Mouse (Mus musculus) heart, embryonic 10.5 days (tissue): ENCODE data around the gene Ptdss2. TPM values are rescaled to one million over a fixed set of nuclear protein-coding genes. Genes with fewer than 3 reads are reported as not detected.

Experiments used
- polyA plus RNA-seq: library from polyadenylated mRNA; unstranded; fragments of >200 nt; fragmentation: Nextera tagmentation; extraction: Ambion mirVana; gene quantifications from 2 replicates; pipeline ENCODE4 v1.2.1, GENCODE M21; 2016

The Ptdss2 gene
- polyA plus RNA-seq, 1 experiment from 2014 or later, result 91.1 TPM

Other genes with a start within 250 kb of the Ptdss2 start
- gene Psmd13, start 240.4 kb upstream of the Ptdss2 start, polyA plus RNA-seq, result 249 and 270 TPM in 2 replicates
- 31.5 and 40.1 TPM in 2 replicates for gene Sirt3, start 240.1 kb upstream of the Ptdss2 start, polyA plus RNA-seq
- gene Cox8b, start 221.9 kb upstream of the Ptdss2 start, polyA plus RNA-seq, result 13.6 and 46.8 TPM in 2 replicates
- 0.14 TPM in 1 of 2 replicates, not detected in the other for gene Nlrp6, start 201.5 kb upstream of the Ptdss2 start, polyA plus RNA-seq
- 13.7 and 16.1 TPM in 2 replicates for gene Pgghg, start 181.0 kb upstream of the Ptdss2 start, polyA plus RNA-seq
- gene Ifitm5, start 172.1 kb upstream of the Ptdss2 start, polyA plus RNA-seq, result 1.8 and 2.3 TPM in 2 replicates
- not detected in 2 replicates for gene Gm45717, start 166.4 kb upstream of the Ptdss2 start, polyA plus RNA-seq
- gene Ifitm2, start 166.4 kb upstream of the Ptdss2 start, polyA plus RNA-seq, result 402 and 508 TPM in 2 replicates
- 3.6 and 12.5 TPM in 2 replicates for gene Ifitm1, start 155.2 kb upstream of the Ptdss2 start, polyA plus RNA-seq
- 24.5 and 32.7 TPM in 2 replicates for gene Ifitm3, start 111.6 kb upstream of the Ptdss2 start, polyA plus RNA-seq
- gene Ifitm6, start 104.5 kb upstream of the Ptdss2 start, polyA plus RNA-seq, result not detected in 2 replicates
- gene Gm17387, start 93.3 kb upstream of the Ptdss2 start, polyA plus RNA-seq, result not detected in 2 replicates
- 2.6 and 12.7 TPM in 2 replicates for gene B4galnt4, start 61.3 kb upstream of the Ptdss2 start, polyA plus RNA-seq
- 0.94 and 3.4 TPM in 2 replicates for gene Pkp3, start 44.2 kb upstream of the Ptdss2 start, polyA plus RNA-seq
- gene Sigirr, start 21.8 kb upstream of the Ptdss2 start, polyA plus RNA-seq, result 3.0 and 5.7 TPM in 2 replicates
- 0.42 and 0.97 TPM in 2 replicates for gene Ano9, start 4.6 kb upstream of the Ptdss2 start, polyA plus RNA-seq
- 103 and 105 TPM in 2 replicates for gene Rnh1, start 50.5 kb downstream of the Ptdss2 start, polyA plus RNA-seq
- gene Hras, start 71.6 kb downstream of the Ptdss2 start, polyA plus RNA-seq, result 89.6 and 92.6 TPM in 2 replicates
- gene Lrrc56, start 71.8 kb downstream of the Ptdss2 start, polyA plus RNA-seq, result 3.3 and 6.7 TPM in 2 replicates
- gene Lmntd2, start 91.7 kb downstream of the Ptdss2 start, polyA plus RNA-seq, result 1.4 and 2.1 TPM in 2 replicates
- gene Rassf7, start 93.5 kb downstream of the Ptdss2 start, polyA plus RNA-seq, result 22.6 and 41.4 TPM in 2 replicates
- 73.5 and 84.7 TPM in 2 replicates for gene Phrf1, start 106.4 kb downstream of the Ptdss2 start, polyA plus RNA-seq
- gene Irf7, start 144.1 kb downstream of the Ptdss2 start, polyA plus RNA-seq, result 0.39 and 0.60 TPM in 2 replicates
- not detected in 2 replicates for gene Cdhr5, start 154.4 kb downstream of the Ptdss2 start, polyA plus RNA-seq
- gene Sct, start 156.8 kb downstream of the Ptdss2 start, polyA plus RNA-seq, result 1.7 and 5.0 TPM in 2 replicates
- 0.13 TPM in 1 of 2 replicates, not detected in the other for gene Drd4, start 169.6 kb downstream of the Ptdss2 start, polyA plus RNA-seq
- 35.6 and 39.4 TPM in 2 replicates for gene Deaf1, start 205.3 kb downstream of the Ptdss2 start, polyA plus RNA-seq
- 39.5 and 41.2 TPM in 2 replicates for gene Tmem80, start 205.4 kb downstream of the Ptdss2 start, polyA plus RNA-seq
- 3.1 and 8.2 TPM in 2 replicates for gene Eps8l2, start 216.5 kb downstream of the Ptdss2 start, polyA plus RNA-seq